Mouse (Mus musculus) spleen, adult 2 months (tissue): ENCODE data around the gene Coro1b.

Experiments
- CTCF ChIP-seq: fragments of 200-500 bp; IDR thresholded peaks from 2 replicates; pipeline ENCODE4 v1.5.1; 2011; ENCODE audit warnings: mild to moderate bottlenecking, inconsistent platforms; ENCODE audit not compliant: insufficient read depth, insufficient read length, insufficient replicate concordance; ENCODE audit errors: extremely low read depth
- POLR2A ChIP-seq: fragments of 200-500 bp; IDR thresholded peaks from 2 replicates; pipeline ENCODE4 v1.6.1; 2011; ENCODE audit warnings: low read depth, low read length, inconsistent platforms

GRCm38 (mm10) chr19:4193129-4193528 is 44.7 kb downstream of the Coro1b start:
- no peak for TF ChIP-seq CTCF
- TF ChIP-seq POLR2A: no peak
